Mouse (Mus musculus): ENCODE measurements around the gene Pdzd2.

DNA sequence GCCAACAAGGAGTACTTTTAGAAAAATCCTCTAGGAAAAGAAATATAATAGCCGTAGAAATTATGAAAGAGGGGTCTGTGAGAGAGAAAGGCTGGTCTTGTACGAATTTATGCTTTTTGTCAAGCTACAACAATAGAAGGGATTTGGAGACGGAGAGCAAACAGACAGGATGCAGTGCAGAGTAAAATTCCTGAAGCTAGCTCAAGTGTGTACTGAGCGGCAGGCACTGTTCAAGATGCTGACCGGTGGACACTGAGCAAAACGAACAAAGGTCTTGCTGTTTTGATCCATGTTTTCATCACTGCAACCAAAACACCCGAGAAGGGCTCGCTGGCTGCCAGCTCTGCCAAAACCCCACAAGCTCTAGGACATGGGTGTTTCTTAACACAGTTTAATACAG is 42.8 kb downstream of the Pdzd2 start:
- TF ChIP-seq CTCF (IDR thresholded peaks at IDR 0.05; ENCODE audit: control insufficient read depth, insufficient read depth, low read length) (no peak), POLR2A (IDR thresholded peaks at IDR 0.05; ENCODE audit: borderline replicate concordance, control insufficient read depth, low read depth, low read length) (no peak)

Measured in bone marrow, adult 2 months (tissue).